Mouse (Mus musculus): ENCODE data around the gene Sytl3.

- TF ChIP-seq EP300 (IDR thresholded peaks at IDR 0.05; ENCODE audit: insufficient read depth, low read depth, low read length) (no peak), CTCF (IDR thresholded peaks at IDR 0.05; ENCODE audit: low read depth, low read length) (no peak)
These were observed 76.0 kb downstream of the Sytl3 start for GRCm38 (mm10) chr17:6734746-6735441.

Data from ES-Bruce4 (cell line).